Mouse (Mus musculus): ENCODE measurements at regions not wholly inside any gene's neighbourhood (a gene's known extent, or its start where the extent isn't known, plus 50 kb on each side); places are given as distances from the start of the nearest gene placed in this dataset.

DNA sequence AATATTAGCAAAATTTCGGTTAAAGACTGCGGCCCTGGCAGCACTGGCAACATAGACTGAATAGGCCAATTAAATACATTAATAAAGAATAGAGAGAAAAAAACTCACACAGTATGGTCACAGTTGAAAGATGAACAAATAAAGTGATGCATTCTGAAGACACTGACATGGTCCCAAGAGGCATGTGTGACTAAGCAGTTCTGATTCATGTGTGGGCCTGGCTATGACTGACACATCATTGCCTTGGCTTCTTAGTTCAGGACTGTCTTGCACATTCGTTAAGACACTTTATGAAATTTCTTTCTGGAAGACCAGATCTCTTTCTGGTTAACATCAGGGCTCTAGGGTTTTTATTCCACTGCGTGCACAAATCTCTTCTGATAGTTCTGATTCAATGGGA, 438.7 kb downstream of the Gm21750 start:
- ATAC-seq (replicated peaks; ENCODE audit: insufficient number of reproducible peaks, insufficient read depth, low FRiP score, low read depth): no peak
- Histone ChIP-seq H3K9ac (no peak overlapping the region), H3K4me1 (replicated peaks) (no peaks in the 10 kb centered on the region), H3K27me3 (no peaks in the 10 kb centered on the region), H3K4me3 (no peak overlapping the region), H3K36me3 (no peaks in the 10 kb centered on the region), H3K9me3 (replicated peaks) (no peaks in the 10 kb centered on the region), H3K27ac (no peak overlapping the region), H3K4me2 (no peak overlapping the region)
- 75% methylated on average over 4 of the region's 4 CpGs for WGBS

DNA sequence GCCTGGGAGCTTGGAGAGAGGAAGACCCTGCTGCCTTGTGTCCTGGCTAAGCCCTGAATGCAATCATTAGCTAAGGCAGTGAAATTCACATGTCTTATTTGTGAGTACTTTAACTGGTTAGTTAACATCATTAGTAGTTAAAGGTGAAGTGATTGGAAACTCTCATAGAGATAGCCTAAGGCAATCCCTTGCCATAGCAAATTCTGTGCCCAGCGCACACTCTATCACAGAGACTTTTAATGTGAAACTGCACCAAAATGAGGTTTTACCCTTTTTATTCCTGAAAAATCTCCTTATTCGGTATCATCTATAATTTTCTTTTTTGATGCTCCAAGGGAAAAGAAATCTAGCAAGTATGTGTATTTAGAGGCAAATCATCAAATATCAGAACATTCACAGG, 451.6 kb downstream of the Gm21750 start:
- Histone ChIP-seq H3K9ac (no peak overlapping the region), H3K9me3 (replicated peaks) (no peaks in the 10 kb centered on the region), H3K36me3 (no peaks in the 10 kb centered on the region), H3K4me2 (no peak overlapping the region), H3K27me3 (no peaks in the 10 kb centered on the region), H3K4me1 (replicated peaks) (no peaks in the 10 kb centered on the region), H3K27ac (no peak overlapping the region), H3K4me3 (no peak overlapping the region)
- ATAC-seq (replicated peaks; ENCODE audit: insufficient number of reproducible peaks, insufficient read depth, low FRiP score, low read depth): no peak
- 78% methylated on average over 2 of the region's 2 CpGs for WGBS

DNA sequence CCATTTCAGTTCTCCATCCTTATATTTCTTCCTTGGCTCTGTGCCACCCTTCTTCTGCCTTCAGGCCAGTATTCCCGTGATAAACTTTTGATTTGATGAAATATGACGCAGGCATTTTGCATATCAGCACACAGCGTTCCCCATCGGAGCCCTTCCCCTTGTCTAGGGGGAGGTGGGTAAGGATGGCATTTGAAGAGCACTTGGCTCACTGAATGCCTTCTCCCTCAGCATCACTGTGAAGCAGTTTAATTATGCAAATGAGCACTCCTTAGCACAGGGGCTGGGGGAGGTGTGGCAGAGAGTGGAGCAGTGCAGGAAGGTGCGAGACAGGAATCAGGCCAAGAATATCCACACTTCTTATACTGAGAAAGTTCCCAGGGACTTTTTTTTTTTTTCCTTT, 452.1 kb downstream of the Gm21750 start:
- Histone ChIP-seq H3K27me3 (no peaks in the 10 kb centered on the region), H3K9ac (no peak overlapping the region), H3K4me1 (replicated peaks) (no peaks in the 10 kb centered on the region), H3K4me2 (no peak overlapping the region), H3K4me3 (no peak overlapping the region), H3K9me3 (replicated peaks) (no peaks in the 10 kb centered on the region), H3K36me3 (no peaks in the 10 kb centered on the region), H3K27ac (no peak overlapping the region)
- WGBS: 37% methylated on average over 5 of the region's 5 CpGs
- ATAC-seq (replicated peaks; ENCODE audit: insufficient number of reproducible peaks, insufficient read depth, low FRiP score, low read depth): no peak; the same call in 1 of the 2 replicates

DNA sequence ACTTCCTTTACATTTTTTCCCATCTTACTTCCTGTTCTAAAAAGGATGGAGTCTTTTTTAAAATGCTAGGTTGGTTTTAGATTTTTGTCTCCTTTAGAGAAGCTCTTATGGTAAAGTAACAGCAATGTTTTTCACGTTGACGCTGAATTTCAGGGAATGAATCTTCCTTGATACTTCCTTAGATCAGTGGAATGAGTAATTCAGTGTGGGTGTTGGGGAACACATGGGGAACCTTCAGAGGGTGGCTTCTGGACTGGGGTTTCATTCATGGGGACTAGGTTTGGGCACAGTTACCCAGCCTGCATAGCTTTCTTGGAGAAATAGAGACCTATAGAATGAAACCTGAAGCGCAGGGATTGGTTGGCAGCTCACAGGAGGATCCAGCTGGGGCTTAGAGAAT, 452.5 kb downstream of the Gm21750 start:
- no peaks in the 10 kb centered on the region for H3K4me1 ChIP-seq (replicated peaks)
- H3K4me3 ChIP-seq: no peak overlapping the region
- H3K27ac ChIP-seq: no peak overlapping the region
- no peaks in the 10 kb centered on the region for H3K9me3 ChIP-seq (replicated peaks)
- H3K27me3 ChIP-seq: no peaks in the 10 kb centered on the region
- no peak overlapping the region for H3K9ac ChIP-seq
- H3K36me3 ChIP-seq: no peaks in the 10 kb centered on the region
- 67% methylated on average over 3 of the region's 3 CpGs for WGBS
- H3K4me2 ChIP-seq: no peak overlapping the region
- ATAC-seq (replicated peaks; ENCODE audit: insufficient number of reproducible peaks, insufficient read depth, low FRiP score, low read depth): no peak

DNA sequence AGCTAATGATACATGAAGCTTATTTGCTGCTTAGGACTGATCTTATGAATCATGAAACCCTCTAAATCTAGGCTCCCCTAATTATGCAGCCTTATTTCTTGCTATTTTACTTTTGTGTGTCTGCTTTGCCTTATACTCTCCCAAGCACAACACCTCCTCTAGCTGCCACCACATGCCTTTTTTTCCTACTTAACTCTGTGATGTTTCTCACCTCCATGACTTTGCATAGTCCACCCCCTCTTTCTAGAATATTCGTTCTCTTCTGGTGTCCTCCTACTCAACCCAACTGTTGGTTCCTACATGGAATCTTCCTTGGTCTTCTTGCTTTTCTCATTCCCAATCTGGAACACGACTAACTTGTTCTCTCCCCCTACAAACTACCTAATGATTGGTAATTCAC, 456.7 kb downstream of the Gm21750 start:
- no peaks in the 10 kb centered on the region for H3K27me3 ChIP-seq
- H3K27ac ChIP-seq: no peak overlapping the region
- H3K9me3 ChIP-seq (replicated peaks): no peaks in the 10 kb centered on the region
- no peak overlapping the region for H3K4me3 ChIP-seq
- no peaks in the 10 kb centered on the region for H3K36me3 ChIP-seq
- 63% methylated on average over 2 of the region's 2 CpGs for WGBS
- H3K9ac ChIP-seq: no peak overlapping the region
- no peak overlapping the region for H3K4me2 ChIP-seq
- no peaks in the 10 kb centered on the region for H3K4me1 ChIP-seq (replicated peaks)
- ATAC-seq (replicated peaks; ENCODE audit: insufficient number of reproducible peaks, insufficient read depth, low FRiP score, low read depth): no peak

DNA sequence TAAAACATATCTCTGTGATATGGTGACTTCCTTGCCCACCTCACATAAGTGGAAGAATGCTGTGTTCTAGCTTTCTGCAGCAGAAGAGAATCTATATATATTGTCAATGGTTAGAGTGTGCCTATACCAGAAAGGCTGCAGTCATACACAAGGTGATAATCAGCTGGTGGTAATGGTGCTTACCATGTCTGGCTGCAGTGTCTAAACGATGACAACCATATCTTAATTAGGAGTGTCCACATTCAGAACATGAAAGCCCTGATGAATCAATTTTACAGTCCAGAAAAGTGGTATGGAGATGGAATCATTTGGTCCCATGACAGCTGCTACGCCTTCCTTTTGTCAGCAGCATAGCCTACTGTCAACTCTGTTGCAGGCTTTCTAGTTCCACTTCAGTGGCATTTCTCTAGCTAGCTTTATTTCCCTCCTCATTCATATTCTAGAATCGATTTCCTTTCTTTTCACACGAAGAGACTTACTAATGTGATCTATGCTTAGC, 484.2 kb downstream of the Gm21750 start:
- H3K4me1 ChIP-seq (replicated peaks): no peaks in the 10 kb centered on the region
- no peak overlapping the region for H3K9ac ChIP-seq
- WGBS: 74% methylated on average over 4 of the region's 4 CpGs
- no peaks in the 10 kb centered on the region for H3K9me3 ChIP-seq (replicated peaks)
- H3K4me3 ChIP-seq: no peak overlapping the region
- H3K4me2 ChIP-seq: no peak overlapping the region
- no peaks in the 10 kb centered on the region for H3K36me3 ChIP-seq
- no peak for ATAC-seq (replicated peaks; ENCODE audit: insufficient number of reproducible peaks, insufficient read depth, low FRiP score, low read depth)
- no peak overlapping the region for H3K27ac ChIP-seq
- no peaks in the 10 kb centered on the region for H3K27me3 ChIP-seq

DNA sequence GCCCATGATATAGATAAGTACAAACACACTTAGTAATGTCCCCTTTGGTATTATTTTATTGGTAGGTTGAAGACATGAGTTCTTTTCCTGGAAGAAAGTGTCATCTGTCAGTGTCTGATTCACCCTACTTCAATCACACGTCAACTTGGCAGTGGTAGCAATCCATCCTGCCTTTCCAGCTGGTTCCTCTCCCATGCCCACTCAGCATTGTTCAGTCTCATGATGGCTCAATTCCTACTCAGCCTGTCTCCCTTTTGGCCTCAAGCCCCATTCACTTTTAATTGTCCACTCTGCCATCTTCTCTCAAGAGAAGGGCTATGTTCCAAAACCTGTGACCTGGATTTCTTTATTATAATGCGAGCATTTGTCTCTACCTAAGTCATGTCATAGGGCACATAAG, 474.4 kb upstream of the Htr2a start:
- Histone ChIP-seq H3K27me3 (no peaks in the 10 kb centered on the region), H3K4me1 (replicated peaks) (no peaks in the 10 kb centered on the region), H3K36me3 (no peaks in the 10 kb centered on the region), H3K27ac (no peak overlapping the region), H3K4me2 (no peak overlapping the region), H3K9ac (no peak overlapping the region), H3K4me3 (no peak overlapping the region), H3K9me3 (replicated peaks) (no peaks in the 10 kb centered on the region; the same call in 1 of the 2 replicates)
- ATAC-seq (replicated peaks; ENCODE audit: insufficient number of reproducible peaks, insufficient read depth, low FRiP score, low read depth): no peak
- 76% methylated on average over 2 of the region's 2 CpGs for WGBS

DNA sequence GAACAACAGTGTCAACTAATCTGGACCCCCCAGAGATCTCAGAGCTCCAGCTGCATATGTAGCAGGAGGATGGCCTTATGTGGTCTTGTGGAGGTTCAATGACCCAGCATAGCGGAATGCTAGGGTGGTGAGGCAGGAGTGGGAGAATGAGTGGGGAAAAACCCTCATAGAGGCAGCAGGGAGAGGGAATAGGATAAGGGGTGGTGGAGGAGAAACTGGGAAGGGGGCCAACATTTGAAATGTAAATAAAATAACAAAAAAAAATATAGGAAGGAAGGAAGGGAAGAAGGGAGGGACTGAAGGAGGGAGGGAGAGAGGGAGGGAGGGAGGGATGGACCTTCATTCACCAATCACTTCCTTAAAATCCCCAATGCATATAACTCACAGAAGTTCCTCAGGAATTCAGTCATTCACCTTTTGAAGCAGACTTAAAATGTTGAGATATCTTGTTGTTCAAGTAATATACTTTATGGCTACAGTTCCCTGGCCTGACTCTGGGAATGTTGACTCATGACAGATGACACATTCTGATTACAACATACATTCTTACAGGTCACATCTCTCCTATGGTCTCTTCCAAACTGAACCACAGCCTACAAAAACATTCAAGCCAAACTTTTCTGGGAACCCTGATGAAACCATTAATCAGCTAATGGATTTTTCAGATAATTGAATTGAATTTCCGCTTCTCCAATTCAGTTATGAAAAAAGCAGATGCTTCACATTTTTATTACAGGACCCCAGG, 471.3 kb upstream of the Htr2a start:
- H3K4me2 ChIP-seq: no peak overlapping the region
- no peak overlapping the region for H3K4me3 ChIP-seq
- no peaks in the 10 kb centered on the region for H3K4me1 ChIP-seq (replicated peaks)
- no peak overlapping the region for H3K9ac ChIP-seq
- H3K36me3 ChIP-seq: no peaks in the 10 kb centered on the region
- WGBS: 69% methylated on average over 2 of the region's 2 CpGs
- no peaks in the 10 kb centered on the region; the same call in 1 of the 2 replicates for H3K9me3 ChIP-seq (replicated peaks)
- no peaks in the 10 kb centered on the region for H3K27me3 ChIP-seq
- no peak overlapping the region for H3K27ac ChIP-seq
- ATAC-seq (replicated peaks; ENCODE audit: insufficient number of reproducible peaks, insufficient read depth, low FRiP score, low read depth): no peak

DNA sequence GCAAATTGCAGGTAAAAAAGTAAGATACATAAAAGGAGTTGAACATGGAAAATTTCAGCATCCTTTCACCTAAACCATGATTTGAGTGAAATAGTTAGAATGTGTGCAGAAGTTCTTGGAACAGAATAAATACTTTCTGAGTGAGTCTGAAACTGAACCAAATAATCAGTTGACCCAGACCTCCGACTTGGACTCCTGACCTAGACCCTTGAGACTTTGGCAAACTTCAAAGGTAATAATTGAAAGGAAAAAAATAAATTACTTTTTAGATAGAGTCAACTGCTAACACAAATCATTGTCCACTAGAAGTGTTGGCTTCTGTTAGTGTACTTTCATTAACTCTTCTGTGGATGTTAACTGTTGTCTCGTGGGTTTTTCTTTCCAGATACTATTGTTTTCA, 460.6 kb upstream of the Htr2a start:
- H3K27me3 ChIP-seq: no peaks in the 10 kb centered on the region
- H3K9me3 ChIP-seq (replicated peaks): no peaks in the 10 kb centered on the region
- H3K36me3 ChIP-seq: no peaks in the 10 kb centered on the region
- no peak overlapping the region for H3K4me2 ChIP-seq
- no peak overlapping the region for H3K4me3 ChIP-seq
- no peak overlapping the region for H3K9ac ChIP-seq
- no peaks in the 10 kb centered on the region for H3K4me1 ChIP-seq (replicated peaks)
- 54% methylated on average over 2 of the region's 2 CpGs for WGBS
- no peak for ATAC-seq (replicated peaks; ENCODE audit: insufficient number of reproducible peaks, insufficient read depth, low FRiP score, low read depth)
- no peak overlapping the region for H3K27ac ChIP-seq

DNA sequence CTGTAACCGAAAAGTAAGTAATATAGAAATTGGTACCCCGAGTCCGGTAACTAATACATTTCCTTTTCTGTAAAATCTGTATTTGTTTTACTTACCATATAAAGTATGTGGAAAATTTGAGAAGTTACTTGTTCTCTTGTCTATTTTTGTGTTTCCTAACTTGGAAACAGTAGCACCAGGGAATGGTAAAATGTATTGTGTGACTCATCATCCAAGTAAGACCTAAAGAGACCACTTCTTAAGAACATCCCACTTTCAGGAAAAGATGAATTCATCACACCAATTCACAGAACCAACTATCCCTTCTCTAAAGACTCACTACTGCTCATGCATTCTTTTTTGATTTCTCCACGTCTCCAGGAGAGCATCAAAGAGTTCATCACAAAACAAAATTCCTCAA, 457.6 kb upstream of the Htr2a start:
- Histone ChIP-seq H3K27ac (no peak overlapping the region), H3K27me3 (no peaks in the 10 kb centered on the region), H3K9ac (no peak overlapping the region), H3K4me1 (replicated peaks) (no peaks in the 10 kb centered on the region), H3K4me3 (no peak overlapping the region), H3K36me3 (no peaks in the 10 kb centered on the region), H3K9me3 (replicated peaks) (no peaks in the 10 kb centered on the region), H3K4me2 (no peak overlapping the region)
- 80% methylated on average over 4 of the region's 4 CpGs for WGBS
- no peak for ATAC-seq (replicated peaks; ENCODE audit: insufficient number of reproducible peaks, insufficient read depth, low FRiP score, low read depth)

DNA sequence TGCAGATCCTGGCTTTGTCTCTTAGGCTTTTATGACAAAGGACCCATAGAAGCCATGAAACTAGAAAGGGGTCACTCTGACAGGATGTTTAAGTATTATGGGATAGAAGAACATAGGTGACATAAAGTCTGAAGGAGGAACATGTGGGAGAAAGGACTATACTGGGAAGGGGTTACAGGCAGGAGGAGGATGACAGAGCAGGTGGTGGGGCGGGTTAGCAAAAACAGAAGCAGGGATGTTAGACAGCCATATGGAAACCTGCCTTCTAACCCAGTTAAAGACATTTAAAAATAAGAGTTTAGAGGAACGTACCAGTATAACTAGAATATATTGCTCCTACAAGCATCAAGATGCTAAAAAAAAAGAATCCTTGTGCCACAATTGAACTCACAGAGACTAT, 438.9 kb upstream of the Htr2a start:
- Histone ChIP-seq H3K4me1 (replicated peaks) (no peaks in the 10 kb centered on the region), H3K9me3 (replicated peaks) (no peaks in the 10 kb centered on the region), H3K36me3 (no peaks in the 10 kb centered on the region), H3K27me3 (no peaks in the 10 kb centered on the region), H3K4me2 (no peak overlapping the region), H3K4me3 (no peak overlapping the region), H3K9ac (no peak overlapping the region), H3K27ac (no peak overlapping the region)
- no peak for ATAC-seq (replicated peaks; ENCODE audit: insufficient number of reproducible peaks, insufficient read depth, low FRiP score, low read depth)
- WGBS: 79% methylated on average over 2 of the region's 2 CpGs

DNA sequence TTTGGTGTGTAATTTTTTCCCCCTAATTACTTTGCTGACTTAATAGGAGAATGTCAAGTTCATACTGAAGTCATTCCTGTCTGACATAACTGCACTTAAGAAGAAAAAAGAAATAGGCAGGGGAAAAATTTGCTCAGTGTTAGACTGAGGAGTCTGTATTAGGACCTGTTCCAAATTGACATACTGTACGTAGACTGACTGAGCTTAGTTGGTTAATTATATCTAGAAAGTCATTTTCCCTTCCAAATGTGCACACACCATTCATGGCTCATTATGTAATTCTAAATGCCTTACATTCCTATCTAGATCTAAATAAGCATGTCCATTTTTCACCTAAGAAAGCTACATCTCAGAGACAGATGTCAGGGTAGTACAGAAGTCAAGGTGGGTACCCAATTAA, 435.6 kb upstream of the Htr2a start:
- 64% methylated on average over 1 of the region's 1 CpGs for WGBS
- no peak overlapping the region for H3K9ac ChIP-seq
- no peaks in the 10 kb centered on the region for H3K4me1 ChIP-seq (replicated peaks)
- no peak for ATAC-seq (replicated peaks; ENCODE audit: insufficient number of reproducible peaks, insufficient read depth, low FRiP score, low read depth)
- no peaks in the 10 kb centered on the region for H3K27me3 ChIP-seq
- H3K36me3 ChIP-seq: no peaks in the 10 kb centered on the region
- no peak overlapping the region for H3K27ac ChIP-seq
- no peak overlapping the region for H3K4me3 ChIP-seq
- H3K9me3 ChIP-seq (replicated peaks): no peaks in the 10 kb centered on the region
- no peak overlapping the region for H3K4me2 ChIP-seq

Data from heart, embryonic 15.5 days (tissue).